Mouse (Mus musculus) myocyte (in vitro differentiated cells): ENCODE measurements around the gene Tmem50b. TPM values are rescaled to one million over a fixed set of nuclear protein-coding genes. Genes with fewer than 3 reads are reported as not detected.
"Not testable (repeated sequence)": the region's sequence is repeated elsewhere in the genome, so short reads cannot be mapped to it uniquely, and the experiment has no call there.

ENCODE experiments used
- H3K27me3 ChIP-seq: one replicate; pipeline ENCODE4 v1.6.1; 2011; ENCODE audit not compliant: control insufficient read depth, insufficient read depth, insufficient read length
- H3K36me3 ChIP-seq: one replicate; pipeline ENCODE4 v1.6.1; 2011; ENCODE audit not compliant: control insufficient read depth, insufficient read depth
- H3K4me2 ChIP-seq: one replicate; pipeline ENCODE4 v1.6.1; 2011; ENCODE audit warnings: low read depth, control low read depth
- H3K4me3 ChIP-seq: one replicate; pipeline ENCODE4 v1.5.1; 2011; ENCODE audit warnings: mild to moderate bottlenecking, control low read depth, moderate library complexity
- H3K79me2 ChIP-seq: one replicate; pipeline ENCODE4 v1.6.1; 2011; ENCODE audit not compliant: control insufficient read depth, insufficient read depth
- H3ac ChIP-seq: one replicate; pipeline ENCODE4 v1.6.1; 2011; ENCODE audit not compliant: control insufficient read depth, insufficient read length
- CEBPB ChIP-seq: IDR thresholded peaks from 2 replicates; pipeline ENCODE4 v1.6.1; 2011; ENCODE audit warnings: mild to moderate bottlenecking, moderate library complexity; ENCODE audit not compliant: poor library complexity, insufficient read depth, severe bottlenecking
- E2F4 ChIP-seq: IDR thresholded peaks from one replicate; pipeline ENCODE4 v1.6.1; 2011; ENCODE audit warnings: mild to moderate bottlenecking, control low read depth, moderate library complexity; ENCODE audit not compliant: insufficient read depth
- MAX ChIP-seq: IDR thresholded peaks from one replicate; pipeline ENCODE4 v1.6.1; 2011; ENCODE audit warnings: low read depth, mild to moderate bottlenecking, control low read depth
- MYOD1 ChIP-seq, 3 experiments: IDR thresholded peaks; one replicate each; pipeline ENCODE4 v1.6.1; 2011; ENCODE audit warnings: control low read depth in 2 of 3, low read depth in 2 of 3, mild to moderate bottlenecking in 2 of 3, moderate library complexity in 1 of 3; ENCODE audit not compliant: insufficient read length in 2 of 3, control insufficient read depth in 1 of 3
- MYOG ChIP-seq, 3 experiments: IDR thresholded peaks; one replicate each; pipeline ENCODE4 v1.6.1; 2011; ENCODE audit warnings: control low read depth in 2 of 3, low read depth in 2 of 3, mild to moderate bottlenecking in 2 of 3; ENCODE audit not compliant: insufficient read length in 2 of 3, control insufficient read depth in 1 of 3, insufficient read depth in 1 of 3
- POLR2A ChIP-seq: IDR thresholded peaks from one replicate; pipeline ENCODE4 v1.6.1; 2011; ENCODE audit warnings: low read depth, mild to moderate bottlenecking, control low read depth, moderate library complexity; ENCODE audit not compliant: insufficient read length
- POLR2AphosphoS2 ChIP-seq: IDR thresholded peaks from one replicate; pipeline ENCODE4 v1.6.1; 2011; ENCODE audit warnings: low read depth, control low read depth; ENCODE audit not compliant: insufficient read length
- REST ChIP-seq: IDR thresholded peaks from one replicate; pipeline ENCODE4 v1.6.1; 2011; ENCODE audit warnings: mild to moderate bottlenecking, control low read depth, moderate library complexity; ENCODE audit not compliant: insufficient read depth, insufficient read length
- SRF ChIP-seq: IDR thresholded peaks from one replicate; pipeline ENCODE4 v1.6.1; 2011; ENCODE audit warnings: low read depth; ENCODE audit not compliant: control insufficient read depth, insufficient read length
- TCF12 ChIP-seq: IDR thresholded peaks from one replicate; pipeline ENCODE4 v1.6.1; 2011; ENCODE audit warnings: mild to moderate bottlenecking, control low read depth; ENCODE audit not compliant: poor library complexity, insufficient read depth, severe bottlenecking
- TCF3 ChIP-seq: IDR thresholded peaks from one replicate; pipeline ENCODE4 v1.6.1; 2011; ENCODE audit warnings: low read depth, control low read depth; ENCODE audit not compliant: insufficient read length
- USF1 ChIP-seq: IDR thresholded peaks from one replicate; pipeline ENCODE4 v1.6.1; 2011; ENCODE audit warnings: low read depth, mild to moderate bottlenecking, control low read depth, moderate library complexity
- polyA plus RNA-seq: library from polyadenylated mRNA; unstranded; fragments of >200 nt; fragmentation: generic; extraction: Trizol; gene quantifications from one replicate; pipeline ENCODE4 v1.2.1, GENCODE M21; 2012; ENCODE audit warnings: missing spikeins

Tmem50b gene
- polyA plus RNA-seq, 1 experiment, result 11.4 TPM

DNA sequence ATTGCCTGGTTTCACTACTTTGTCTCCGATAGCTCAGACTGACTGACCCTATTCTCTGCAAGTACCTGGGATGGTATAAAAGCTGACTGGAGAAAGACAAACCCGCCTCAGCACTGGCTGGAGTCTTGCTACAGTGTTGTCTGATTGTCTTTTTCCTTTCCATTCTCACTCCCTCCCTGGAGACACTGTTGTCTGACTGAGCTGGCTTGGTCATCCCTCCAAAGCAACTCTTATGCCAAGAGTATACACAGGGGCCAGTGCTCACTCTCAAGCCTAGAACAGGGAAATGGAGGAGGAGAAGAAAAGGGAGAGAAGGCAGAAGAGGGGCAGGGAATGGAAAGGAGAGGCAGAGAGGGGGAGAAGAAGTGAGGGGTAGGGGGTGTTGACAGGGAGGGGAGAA is 65.2 kb downstream of the Tmem50b start:
- Histone ChIP-seq H3K27me3 (no peaks in the 10 kb centered on the region), H3K36me3 (no peaks in the 10 kb centered on the region), H3K79me2 (no peaks in the 10 kb centered on the region), H3ac (no peak overlapping the region), H3K4me3 (no peak overlapping the region), H3K4me2 (no peak overlapping the region)
- TF ChIP-seq CEBPB (no peak), REST (no peak), POLR2AphosphoS2 (no peak), MAX (no peak), USF1 (no peak), POLR2A (no peak), SRF (no peak), MYOG (IDR thresholded peaks at IDR 0.05; ENCODE audit: control insufficient read depth in 1 of 3, insufficient read depth in 1 of 3, insufficient read length in 2 of 3, low read depth in 2 of 3) (no peak), E2F4 (no peak), TCF12 (no peak), TCF3 (no peak)

DNA sequence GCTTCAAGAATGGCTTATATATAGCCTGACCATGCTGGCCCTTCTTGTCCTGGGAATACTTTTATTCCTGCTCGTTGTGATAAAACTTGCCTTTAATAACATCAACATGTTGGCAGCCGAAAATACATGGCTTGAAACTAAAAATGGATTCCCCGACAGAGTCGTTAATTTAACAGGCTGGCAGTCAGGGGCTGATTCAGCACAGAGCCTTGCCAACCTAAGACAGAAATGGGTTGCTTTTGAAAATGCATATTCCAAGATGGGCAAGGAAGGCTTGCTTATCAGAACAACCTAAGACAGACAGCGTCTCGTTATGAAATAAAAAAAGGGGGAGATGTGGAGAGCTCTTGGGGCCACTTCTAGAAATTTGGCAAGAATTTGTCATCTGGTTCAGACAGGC is 65.7 kb downstream of the Tmem50b start:
- Histone ChIP-seq H3K36me3 (no peaks in the 10 kb centered on the region), H3K27me3 (no peaks in the 10 kb centered on the region), H3K79me2 (no peaks in the 10 kb centered on the region), H3ac (no peak overlapping the region), H3K4me2 (no peak overlapping the region), H3K4me3 (no peak overlapping the region)
- TF ChIP-seq TCF12 (no peak), E2F4 (no peak), MYOD1 (IDR thresholded peaks at IDR 0.05; ENCODE audit: control insufficient read depth in 1 of 3, insufficient read length in 2 of 3, low read depth in 2 of 3) (no peak), MYOG (IDR thresholded peaks at IDR 0.05; ENCODE audit: control insufficient read depth in 1 of 3, insufficient read depth in 1 of 3, insufficient read length in 2 of 3, low read depth in 2 of 3) (no peak), SRF (no peak), MAX (no peak), USF1 (no peak), TCF3 (no peak), POLR2AphosphoS2 (no peak), CEBPB (no peak), POLR2A (no peak), REST (no peak)

DNA sequence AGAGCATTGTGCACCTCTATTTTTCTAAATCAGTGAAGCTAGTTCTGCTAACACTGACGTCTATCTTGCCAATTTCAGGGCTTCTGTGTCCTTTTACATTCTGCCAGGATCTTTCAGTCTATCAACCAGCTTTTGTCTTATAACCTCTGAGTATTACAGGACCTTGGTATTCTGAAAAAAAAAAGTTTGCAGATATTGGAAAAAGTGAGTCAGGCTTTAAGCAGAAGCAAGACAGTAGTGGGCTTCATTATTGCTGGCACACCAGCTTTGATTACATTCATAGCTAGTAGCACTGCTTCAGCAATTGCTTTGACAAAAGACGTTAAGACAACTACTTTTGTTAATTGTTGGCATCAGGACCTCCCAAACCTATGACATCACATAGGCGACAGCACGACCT is 66.8 kb downstream of the Tmem50b start:
- not testable (repeated sequence) for H3ac ChIP-seq, H3K79me2 ChIP-seq, H3K36me3 ChIP-seq, H3K4me2 ChIP-seq, H3K27me3 ChIP-seq, H3K4me3 ChIP-seq

DNA sequence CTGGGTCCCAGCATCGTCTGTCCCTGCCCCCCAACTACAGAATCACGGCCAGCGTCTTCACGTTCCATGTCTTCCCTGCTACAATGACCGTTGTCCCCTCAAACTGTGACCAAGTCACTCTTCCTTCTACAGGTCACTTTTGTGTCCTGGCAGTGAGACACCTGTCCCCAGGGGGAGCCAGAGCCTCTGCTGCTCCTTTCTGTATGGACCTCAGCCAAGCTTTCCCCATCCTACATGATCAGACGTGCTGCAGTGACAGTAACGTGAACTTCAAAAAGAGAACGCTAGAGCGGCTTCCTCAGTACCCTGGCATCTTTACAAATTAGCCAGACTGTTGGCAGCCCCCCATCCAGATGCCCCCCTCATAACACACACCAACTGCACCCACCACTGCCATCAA is 69.0 kb downstream of the Tmem50b start:
- TF ChIP-seq POLR2A, result no peak
- no peak for TF ChIP-seq MYOD1 (IDR thresholded peaks at IDR 0.05; ENCODE audit: control insufficient read depth in 1 of 3, insufficient read length in 2 of 3, low read depth in 2 of 3)
- TF ChIP-seq MAX, result no peak
- no peak for TF ChIP-seq SRF
- H3ac ChIP-seq, result no peak overlapping the region
- no peak overlapping the region for H3K4me3 ChIP-seq
- no peaks in the 10 kb centered on the region for H3K27me3 ChIP-seq
- no peaks in the 10 kb centered on the region for H3K79me2 ChIP-seq
- no peaks in the 10 kb centered on the region for H3K36me3 ChIP-seq
- H3K4me2 ChIP-seq, result no peak overlapping the region

DNA sequence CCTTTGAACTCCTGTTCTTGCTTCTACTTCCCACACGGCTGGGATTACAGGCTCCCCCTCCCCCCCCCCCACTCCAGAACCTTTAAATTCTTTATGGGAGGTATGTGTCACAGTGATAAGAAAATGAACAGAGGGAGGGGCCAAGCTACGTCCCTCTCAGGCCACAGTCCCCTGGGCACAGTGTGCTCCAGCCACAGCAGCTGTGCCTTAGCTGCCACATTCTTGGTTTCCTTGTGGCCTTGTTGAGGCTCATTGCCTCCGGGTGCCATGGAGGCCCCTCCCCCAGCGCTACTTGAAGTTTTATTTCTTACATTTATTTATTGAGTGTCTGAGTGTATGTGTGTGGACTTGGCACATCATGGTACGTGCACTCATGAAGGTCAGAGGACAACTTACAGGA is 70.1 kb downstream of the Tmem50b start:
- no peak overlapping the region for H3K4me3 ChIP-seq
- H3ac ChIP-seq, result no peak overlapping the region
- H3K36me3 ChIP-seq, result no peaks in the 10 kb centered on the region
- no peak overlapping the region for H3K4me2 ChIP-seq
- no peaks in the 10 kb centered on the region for H3K79me2 ChIP-seq
- peak; percentile 4 to 94 (median 81) for TF ChIP-seq MYOD1 (IDR thresholded peaks at IDR 0.05; ENCODE audit: control insufficient read depth in 1 of 3, insufficient read length in 2 of 3, low read depth in 2 of 3)
- TF ChIP-seq REST, result no peak
- peak; percentile 86 to 97 (median 93) for TF ChIP-seq MYOG (IDR thresholded peaks at IDR 0.05; ENCODE audit: control insufficient read depth in 1 of 3, insufficient read depth in 1 of 3, insufficient read length in 2 of 3, low read depth in 2 of 3)
- peak; percentile 62 for TF ChIP-seq TCF3
- no peaks in the 10 kb centered on the region for H3K27me3 ChIP-seq

DNA sequence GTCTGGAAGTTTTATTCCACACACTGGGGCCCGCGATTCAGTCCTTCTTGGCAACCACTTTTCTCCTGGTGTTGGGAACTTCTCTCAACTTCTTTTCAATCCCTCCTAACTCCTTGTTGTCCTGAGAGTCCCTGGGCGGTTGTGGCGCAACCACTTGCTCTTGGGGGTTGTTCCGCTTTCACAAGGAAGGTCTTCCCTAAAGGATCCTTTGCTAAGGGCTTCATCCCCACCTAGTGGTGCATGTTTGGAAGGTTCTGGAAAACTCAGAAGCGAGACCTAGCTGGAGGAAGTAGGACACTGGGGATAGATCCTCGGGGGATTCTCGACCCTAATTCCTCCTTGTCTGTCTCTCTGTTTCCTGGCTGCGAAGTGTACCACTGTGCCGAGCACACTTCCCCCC is 70.5 kb downstream of the Tmem50b start:
- H3ac ChIP-seq, result no peak overlapping the region
- no peaks in the 10 kb centered on the region for H3K79me2 ChIP-seq
- H3K27me3 ChIP-seq, result no peaks in the 10 kb centered on the region
- no peak overlapping the region for H3K4me2 ChIP-seq
- TF ChIP-seq TCF12 (no peak), TCF3 (no peak), MAX (no peak), SRF (no peak), POLR2AphosphoS2 (no peak), MYOG (IDR thresholded peaks at IDR 0.05; ENCODE audit: control insufficient read depth in 1 of 3, insufficient read depth in 1 of 3, insufficient read length in 2 of 3, low read depth in 2 of 3) (no peak), MYOD1 (IDR thresholded peaks at IDR 0.05; ENCODE audit: control insufficient read depth in 1 of 3, insufficient read length in 2 of 3, low read depth in 2 of 3) (no peak), POLR2A (no peak)
- H3K4me3 ChIP-seq, result no peak overlapping the region
- H3K36me3 ChIP-seq, result no peaks in the 10 kb centered on the region
